Mouse (Mus musculus): ENCODE results near the gene Cbr2. TPM values are rescaled to one million over a fixed set of nuclear protein-coding genes. Genes with fewer than 3 reads are reported as not detected.

Gene Cbr2
- polyA plus RNA-seq, 1 experiment: 5.8 TPM

DNA sequence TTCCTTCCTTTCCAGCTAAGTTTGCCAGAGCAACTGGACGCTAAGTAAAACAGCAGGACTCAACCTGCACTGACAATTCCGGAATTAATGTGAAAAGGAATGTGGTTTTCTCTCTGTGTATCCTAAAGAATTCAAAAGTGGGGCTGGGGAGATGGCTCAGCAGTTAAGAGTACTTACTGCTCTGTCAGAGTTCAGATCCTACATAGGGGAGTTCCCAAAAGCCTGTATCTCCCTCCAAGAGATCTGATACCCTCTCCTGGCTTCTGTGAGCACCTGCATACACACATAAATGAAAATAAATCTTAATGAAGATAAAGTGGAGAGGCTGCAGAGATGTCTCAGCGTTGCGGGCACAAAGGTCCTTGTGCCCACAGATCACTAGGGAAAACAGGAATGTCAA, 19.7 kb upstream of the Cbr2 start:
- 89% methylated on average over 4 of the region's 4 CpGs for WGBS

DNA sequence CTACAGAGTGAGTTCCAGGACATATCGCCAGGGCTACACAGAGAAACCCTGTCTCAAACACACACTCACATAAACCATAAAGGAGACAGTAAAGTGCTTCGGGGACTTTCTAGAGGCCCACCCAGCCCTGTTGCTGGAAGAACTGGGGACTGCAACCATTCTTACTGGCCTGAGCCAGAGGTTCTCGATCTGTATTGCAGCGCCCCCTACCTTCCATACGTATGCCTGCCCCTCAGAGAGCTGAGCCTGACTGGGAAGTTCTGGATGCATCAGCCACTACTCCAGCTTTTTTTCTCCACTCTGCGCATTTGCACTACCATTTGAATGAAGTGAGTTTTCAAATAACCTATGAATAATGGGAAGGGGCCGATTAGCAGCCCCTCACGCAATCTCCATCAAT, 17.5 kb upstream of the Cbr2 start:
- peak; percentile 27 to 37 for DNase-seq (ENCODE audit: low read depth in 1 of 2, low spot score in 2 of 2)
- H3K4me3 ChIP-seq (ENCODE audit: extremely low read depth, insufficient read depth, insufficient read length): no peak overlapping the region
- H3K27ac ChIP-seq (ENCODE audit: insufficient read depth, low read length): no peak overlapping the region
- 64% methylated on average over 8 of the region's 8 CpGs for WGBS
- no peaks in the 10 kb centered on the region for H3K27me3 ChIP-seq (ENCODE audit: control insufficient read depth, insufficient read depth, low read length)
- H3K36me3 ChIP-seq (ENCODE audit: control insufficient read depth, insufficient read depth, low read length): no peaks in the 10 kb centered on the region
- TF ChIP-seq POLR2A (IDR thresholded peaks at IDR 0.05; ENCODE audit: low read depth, low read length) (no peak), CTCF (IDR thresholded peaks at IDR 0.05; ENCODE audit: extremely low read depth, insufficient read depth, insufficient read length, insufficient replicate concordance) (peak; percentile 44; the same call in 1 of the 2 replicates)
- no peaks in the 10 kb centered on the region for H3K4me1 ChIP-seq (ENCODE audit: control insufficient read depth, insufficient read depth, insufficient read length)

More for the DNA sequence above, 19.7 kb upstream of the Cbr2 start:
- H3K4me1 ChIP-seq (ENCODE audit: control insufficient read depth, insufficient read depth, insufficient read length): no peaks in the 10 kb centered on the region
- DNase-seq (ENCODE audit: low read depth in 1 of 2, low spot score in 2 of 2): no peak
- no peak overlapping the region for H3K4me3 ChIP-seq (ENCODE audit: extremely low read depth, insufficient read depth, insufficient read length)
- no peak overlapping the region for H3K27ac ChIP-seq (ENCODE audit: insufficient read depth, low read length)
- H3K36me3 ChIP-seq (ENCODE audit: control insufficient read depth, insufficient read depth, low read length): no peaks in the 10 kb centered on the region
- H3K27me3 ChIP-seq (ENCODE audit: control insufficient read depth, insufficient read depth, low read length): no peaks in the 10 kb centered on the region
- TF ChIP-seq CTCF (IDR thresholded peaks at IDR 0.05; ENCODE audit: extremely low read depth, insufficient read depth, insufficient read length, insufficient replicate concordance): no peak
- no peak for TF ChIP-seq POLR2A (IDR thresholded peaks at IDR 0.05; ENCODE audit: low read depth, low read length)

DNA sequence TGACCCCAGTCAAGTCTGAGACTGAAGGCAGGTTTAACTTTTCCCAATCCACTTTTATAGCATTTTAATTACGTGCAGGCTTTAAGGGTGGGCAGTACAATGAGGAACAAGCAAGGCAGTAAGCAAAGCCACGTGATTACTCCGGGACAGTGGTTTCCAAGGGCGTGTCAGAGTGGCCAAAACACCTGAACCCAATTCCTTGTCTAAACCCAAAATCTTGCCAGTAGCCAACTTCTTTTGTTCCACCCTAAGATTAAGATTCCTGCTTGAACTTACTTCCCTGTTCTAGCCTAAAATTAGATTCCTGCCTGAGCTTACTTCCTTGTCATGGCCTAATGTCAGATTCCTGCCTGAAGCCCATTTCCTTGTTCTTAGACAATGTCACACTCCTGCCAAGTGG, 16.1 kb upstream of the Cbr2 start:
- WGBS: 48% methylated on average over 4 of the region's 4 CpGs
- no peak for DNase-seq (ENCODE audit: low read depth in 1 of 2, low spot score in 2 of 2)
- H3K27me3 ChIP-seq (ENCODE audit: control insufficient read depth, insufficient read depth, low read length): no peaks in the 10 kb centered on the region
- H3K4me1 ChIP-seq (ENCODE audit: control insufficient read depth, insufficient read depth, insufficient read length): no peaks in the 10 kb centered on the region
- H3K27ac ChIP-seq (ENCODE audit: insufficient read depth, low read length): no peak overlapping the region
- TF ChIP-seq CTCF (IDR thresholded peaks at IDR 0.05; ENCODE audit: extremely low read depth, insufficient read depth, insufficient read length, insufficient replicate concordance) (no peak), POLR2A (IDR thresholded peaks at IDR 0.05; ENCODE audit: low read depth, low read length) (no peak)
- H3K4me3 ChIP-seq (ENCODE audit: extremely low read depth, insufficient read depth, insufficient read length): no peak overlapping the region
- no peaks in the 10 kb centered on the region for H3K36me3 ChIP-seq (ENCODE audit: control insufficient read depth, insufficient read depth, low read length)

DNA sequence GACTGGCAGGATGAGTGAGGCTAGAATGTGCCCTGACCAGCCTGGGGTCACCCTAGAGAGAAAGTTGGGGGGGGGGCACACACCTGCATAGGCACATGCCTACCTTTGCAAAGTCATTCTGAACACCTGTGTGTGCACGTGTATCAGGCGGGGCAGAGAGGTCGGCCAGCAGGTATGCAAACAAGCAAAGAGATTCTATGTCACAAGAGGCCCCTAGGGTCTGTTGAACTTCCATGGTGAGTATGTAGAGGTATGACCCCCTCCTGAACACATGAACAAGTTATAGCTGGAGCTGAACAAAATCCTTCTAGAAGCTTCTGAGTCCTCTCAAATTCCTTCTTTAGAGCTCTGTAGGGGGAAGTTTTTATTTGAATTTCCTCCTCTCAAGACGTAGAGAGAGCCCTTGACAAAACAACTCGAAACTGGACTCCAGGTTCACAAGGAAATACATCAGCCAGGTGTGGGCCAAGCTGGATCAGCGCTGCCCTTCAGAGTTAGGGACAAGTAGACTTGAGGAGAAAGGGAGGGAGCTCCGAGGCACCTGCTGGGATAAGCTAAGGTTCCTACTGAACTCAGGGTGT, 12.3 kb upstream of the Cbr2 start:
- Histone ChIP-seq H3K27ac (ENCODE audit: insufficient read depth, low read length) (no peak overlapping the region), H3K4me1 (ENCODE audit: control insufficient read depth, insufficient read depth, insufficient read length) (no peaks in the 10 kb centered on the region), H3K36me3 (ENCODE audit: control insufficient read depth, insufficient read depth, low read length) (no peaks in the 10 kb centered on the region), H3K4me3 (ENCODE audit: extremely low read depth, insufficient read depth, insufficient read length) (no peak overlapping the region), H3K27me3 (ENCODE audit: control insufficient read depth, insufficient read depth, low read length) (no peaks in the 10 kb centered on the region)
- 78% methylated on average over 7 of the region's 7 CpGs for whole genome bisulfite sequencing
- TF ChIP-seq CTCF (IDR thresholded peaks at IDR 0.05; ENCODE audit: extremely low read depth, insufficient read depth, insufficient read length, insufficient replicate concordance) (no peak), POLR2A (IDR thresholded peaks at IDR 0.05; ENCODE audit: low read depth, low read length) (no peak)
- no peak for DNase-seq (ENCODE audit: low read depth in 1 of 2, low spot score in 2 of 2)

DNA sequence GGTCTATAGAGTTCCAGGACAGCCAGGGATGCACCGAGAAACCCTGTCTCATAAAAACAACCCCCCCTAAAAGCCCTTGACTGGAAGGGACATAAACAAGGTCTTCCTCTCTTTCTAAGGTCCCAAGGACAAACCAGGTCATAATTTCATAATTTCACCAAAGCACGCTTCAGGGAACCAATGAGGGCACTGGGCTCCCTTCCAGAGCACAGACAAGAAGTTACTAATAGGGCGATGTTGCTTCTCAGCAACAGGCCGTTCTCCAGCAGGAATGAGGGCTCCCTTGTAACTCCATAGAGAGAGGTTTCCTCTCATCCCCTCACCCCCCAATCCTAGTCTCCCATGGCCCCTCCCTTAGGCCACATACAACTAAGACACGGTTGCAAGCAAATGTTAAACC, 9.1 kb upstream of the Cbr2 start:
- H3K27me3 ChIP-seq (ENCODE audit: control insufficient read depth, insufficient read depth, low read length): no peaks in the 10 kb centered on the region
- TF ChIP-seq POLR2A (IDR thresholded peaks at IDR 0.05; ENCODE audit: low read depth, low read length): no peak
- no peak for TF ChIP-seq CTCF (IDR thresholded peaks at IDR 0.05; ENCODE audit: extremely low read depth, insufficient read depth, insufficient read length, insufficient replicate concordance)
- H3K36me3 ChIP-seq (ENCODE audit: control insufficient read depth, insufficient read depth, low read length): no peaks in the 10 kb centered on the region
- no peak overlapping the region for H3K27ac ChIP-seq (ENCODE audit: insufficient read depth, low read length)
- DNase-seq (ENCODE audit: low read depth in 1 of 2, low spot score in 2 of 2): no peak
- no peak overlapping the region for H3K4me3 ChIP-seq (ENCODE audit: extremely low read depth, insufficient read depth, insufficient read length)
- H3K4me1 ChIP-seq (ENCODE audit: control insufficient read depth, insufficient read depth, insufficient read length): no peaks in the 10 kb centered on the region
- 87% methylated on average over 5 of the region's 5 CpGs for WGBS

DNA sequence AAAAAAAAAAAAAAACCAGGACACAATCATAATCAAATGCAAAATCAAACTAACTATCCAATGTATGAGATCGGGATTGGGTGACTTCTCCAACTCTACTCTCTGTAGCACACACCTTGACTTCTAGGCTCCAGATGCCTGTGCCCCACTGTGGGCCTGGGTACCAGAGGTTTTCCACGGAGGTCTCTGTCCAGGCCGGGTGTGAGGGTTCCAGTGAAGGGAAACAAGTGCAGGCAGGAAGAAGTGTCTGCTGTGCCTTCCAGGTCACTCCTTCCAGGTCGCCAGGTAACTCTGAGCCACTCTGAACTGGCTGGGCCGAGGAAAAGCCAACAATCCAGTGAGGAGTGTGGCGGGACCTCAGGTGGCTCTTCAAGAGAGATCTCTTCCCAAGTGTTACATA, 4.5 kb upstream of the Cbr2 start:
- Histone ChIP-seq H3K4me1 (ENCODE audit: control insufficient read depth, insufficient read depth, insufficient read length) (no peaks in the 10 kb centered on the region), H3K4me3 (ENCODE audit: extremely low read depth, insufficient read depth, insufficient read length) (no peak overlapping the region), H3K27ac (ENCODE audit: insufficient read depth, low read length) (no peak overlapping the region), H3K36me3 (ENCODE audit: control insufficient read depth, insufficient read depth, low read length) (no peaks in the 10 kb centered on the region), H3K27me3 (ENCODE audit: control insufficient read depth, insufficient read depth, low read length) (no peaks in the 10 kb centered on the region)
- no peak for TF ChIP-seq CTCF (IDR thresholded peaks at IDR 0.05; ENCODE audit: extremely low read depth, insufficient read depth, insufficient read length, insufficient replicate concordance)
- no peak for TF ChIP-seq POLR2A (IDR thresholded peaks at IDR 0.05; ENCODE audit: low read depth, low read length)
- 83% methylated on average over 6 of the region's 6 CpGs for WGBS
- DNase-seq (ENCODE audit: low read depth in 1 of 2, low spot score in 2 of 2): no peak

DNA sequence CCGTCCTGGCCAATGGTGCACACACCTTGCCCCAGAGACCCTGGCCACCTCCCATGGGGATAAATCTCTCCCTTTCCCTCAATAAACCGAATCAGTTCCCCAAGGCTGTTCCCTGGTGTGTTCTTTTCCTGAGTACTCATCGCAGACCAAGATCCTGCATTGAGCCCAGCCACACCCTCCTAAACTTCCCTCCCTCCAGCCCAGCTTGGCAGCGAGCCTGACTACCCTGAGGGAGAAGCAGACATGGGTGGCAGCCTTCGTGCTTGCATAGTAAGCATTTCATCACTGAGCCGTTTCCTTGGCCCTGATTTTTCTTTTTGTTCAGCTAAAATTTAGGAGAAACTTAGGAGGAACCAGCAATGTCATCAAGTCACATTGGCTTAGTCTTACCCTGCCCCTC, 1.6 kb upstream of the Cbr2 start:
- Histone ChIP-seq H3K4me3 (ENCODE audit: extremely low read depth, insufficient read depth, insufficient read length) (no peak overlapping the region), H3K27me3 (ENCODE audit: control insufficient read depth, insufficient read depth, low read length) (no peaks in the 10 kb centered on the region), H3K36me3 (ENCODE audit: control insufficient read depth, insufficient read depth, low read length) (no peaks in the 10 kb centered on the region), H3K27ac (ENCODE audit: insufficient read depth, low read length) (no peak overlapping the region), H3K4me1 (ENCODE audit: control insufficient read depth, insufficient read depth, insufficient read length) (peaks cover 3% of the 10 kb centered on the region; the same call in 1 of the 2 replicates)
- 41% methylated on average over 6 of the region's 6 CpGs for WGBS
- TF ChIP-seq CTCF (IDR thresholded peaks at IDR 0.05; ENCODE audit: extremely low read depth, insufficient read depth, insufficient read length, insufficient replicate concordance): no peak
- TF ChIP-seq POLR2A (IDR thresholded peaks at IDR 0.05; ENCODE audit: low read depth, low read length): no peak
- DNase-seq (ENCODE audit: low read depth in 1 of 2, low spot score in 2 of 2): no peak
